Mouse (Mus musculus): ENCODE measurements around the gene Trmt10b.

The Trmt10b gene

GRCm38 (mm10) chr4:45341669-45342249 is 44.8 kb downstream of the Trmt10b start, which contains the start of gene Dcaf10:
Dcaf10 (plus strand) TSS chr4:45342101.
- DNase-seq (ENCODE audit: low read depth, low spot score): peak; percentile 66

GRCm38 (mm10) chr4:45342286-45343155 is 45.6 kb downstream of the Trmt10b start, which contains the start of gene Exosc3:
Exosc3 (minus strand) TSS chr4:45342732.
- DNase-seq (ENCODE audit: low read depth, low spot score): no peak

GRCm38 (mm10) chr4:45356653-45357052 is 59.7 kb downstream of the Trmt10b start:
- no peak for DNase-seq (ENCODE audit: low read depth, low spot score)

Data from brain, embryonic 18.5 days (tissue).